Mouse (Mus musculus) CD4-positive, CD25-positive, alpha-beta regulatory T cell, adult 4 months (primary cell): Measurements from ENCODE around the gene Zbtb38. TPM values are rescaled to one million over a fixed set of nuclear protein-coding genes. Genes with fewer than 3 reads are reported as not detected.
A peak's percentile ranks its signal among the peaks of the same experiment; 100 is the strongest.

Experiments
- ATAC-seq: one replicate; pipeline ENCODE4 v1.8.0; 2017
- polyA plus RNA-seq, 2 experiments: library from polyadenylated mRNA; unstranded; fragments of 100-300 nt; shearing (Covaris generic); gene quantifications; one replicate each; pipeline ENCODE4 v1.2.1; 2017

Gene Zbtb38
- polyA plus RNA-seq, 2 experiments from 2014 or later = 80.3 to 85.0 TPM

DNA sequence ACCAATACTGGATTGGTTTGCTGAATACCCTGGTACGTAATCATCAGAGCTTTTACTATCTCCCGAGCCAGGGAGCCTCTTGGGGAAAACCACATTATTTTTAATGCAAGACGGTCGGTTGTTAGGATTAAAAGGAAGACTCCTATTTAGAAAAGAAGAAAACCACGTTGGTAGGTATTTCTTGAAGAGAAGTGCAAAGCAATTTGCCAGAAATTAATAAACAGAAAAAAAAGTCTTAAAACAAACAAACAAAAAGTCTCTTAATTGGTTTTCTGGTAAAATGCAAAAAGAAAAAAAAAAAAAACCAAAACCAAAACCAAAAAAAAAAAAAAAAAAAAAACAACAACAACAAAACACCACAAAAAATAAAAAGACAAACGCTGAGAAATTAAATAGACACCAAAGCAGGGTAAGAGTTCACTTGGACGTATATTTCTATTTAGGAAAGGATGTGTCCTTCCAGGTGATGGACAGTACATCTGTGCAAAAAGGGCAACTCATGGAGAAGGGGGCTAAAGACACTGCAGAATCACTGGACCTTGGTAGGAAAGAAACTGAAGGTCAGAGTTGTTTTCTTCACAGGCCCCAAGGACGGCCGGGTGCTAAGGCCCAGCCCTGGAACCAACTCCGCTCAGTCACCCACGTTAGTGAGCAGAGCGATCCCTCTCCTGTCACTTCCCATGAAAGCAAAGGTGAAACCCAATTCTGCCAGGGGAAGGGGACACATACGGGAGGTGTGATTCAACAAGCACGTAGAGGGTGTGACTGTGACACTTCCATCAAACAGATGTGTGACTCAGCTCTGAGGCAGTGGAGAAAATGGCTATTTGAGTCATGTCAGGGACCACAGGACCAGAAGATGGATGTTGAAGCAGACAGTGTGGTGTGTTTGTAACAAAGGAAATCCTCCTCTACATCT is 38.9 kb downstream of the Zbtb38 start:
- peak; percentile 39 for ATAC-seq

DNA sequence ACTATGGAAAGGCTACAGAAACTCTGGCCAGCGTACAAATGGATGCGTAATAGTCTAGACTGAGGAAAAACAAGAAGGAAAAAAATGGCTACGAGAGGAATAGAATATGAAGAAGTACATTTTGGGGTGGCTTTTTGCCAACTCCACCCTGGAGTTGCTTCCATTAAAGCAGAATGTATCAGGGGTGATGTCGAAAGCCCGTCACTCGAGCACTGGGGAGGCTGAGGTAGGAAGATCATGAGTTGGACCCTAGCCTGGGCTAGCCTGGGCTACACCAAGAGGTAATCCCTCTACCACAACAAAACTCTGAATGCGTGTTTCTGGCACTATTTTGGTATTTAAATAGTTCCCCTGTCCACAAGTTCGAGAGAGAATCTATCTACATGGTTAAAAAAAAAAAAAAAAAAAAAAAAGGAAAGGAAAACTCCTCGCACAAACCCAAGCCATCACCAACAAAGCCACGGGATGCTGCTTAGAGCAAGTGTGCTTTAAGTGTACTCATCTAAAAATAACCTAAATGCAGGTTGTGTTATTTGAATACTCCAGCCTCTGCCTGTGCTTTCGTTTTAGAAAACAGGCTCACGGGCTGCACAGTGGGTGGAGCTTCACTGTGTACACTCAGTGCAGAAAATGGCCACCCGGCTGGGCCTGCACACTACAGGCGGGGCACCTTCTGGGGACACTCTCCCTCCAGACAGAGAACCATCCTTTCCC is 39.7 kb downstream of the Zbtb38 start:
- ATAC-seq = peak; percentile 93

DNA sequence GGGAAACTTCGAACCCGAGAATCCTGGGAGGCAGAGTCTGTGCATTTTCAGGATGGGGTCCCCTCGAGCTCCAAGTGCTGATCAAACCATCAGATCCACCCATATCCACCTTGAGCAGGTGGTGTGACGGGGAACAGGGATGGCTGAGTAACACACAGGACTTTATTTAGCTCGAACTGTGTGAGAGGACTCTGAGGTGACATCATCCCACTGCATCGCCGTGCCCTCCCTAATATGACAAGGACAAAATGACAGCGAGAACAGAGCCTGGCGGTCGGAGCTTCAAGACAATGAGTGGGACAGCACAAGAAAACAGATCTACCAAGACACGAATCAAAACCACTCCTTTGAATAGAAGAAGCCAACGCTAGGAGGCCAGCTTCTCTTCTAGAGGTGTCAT is 40.6 kb downstream of the Zbtb38 start:
- no peak for ATAC-seq

DNA sequence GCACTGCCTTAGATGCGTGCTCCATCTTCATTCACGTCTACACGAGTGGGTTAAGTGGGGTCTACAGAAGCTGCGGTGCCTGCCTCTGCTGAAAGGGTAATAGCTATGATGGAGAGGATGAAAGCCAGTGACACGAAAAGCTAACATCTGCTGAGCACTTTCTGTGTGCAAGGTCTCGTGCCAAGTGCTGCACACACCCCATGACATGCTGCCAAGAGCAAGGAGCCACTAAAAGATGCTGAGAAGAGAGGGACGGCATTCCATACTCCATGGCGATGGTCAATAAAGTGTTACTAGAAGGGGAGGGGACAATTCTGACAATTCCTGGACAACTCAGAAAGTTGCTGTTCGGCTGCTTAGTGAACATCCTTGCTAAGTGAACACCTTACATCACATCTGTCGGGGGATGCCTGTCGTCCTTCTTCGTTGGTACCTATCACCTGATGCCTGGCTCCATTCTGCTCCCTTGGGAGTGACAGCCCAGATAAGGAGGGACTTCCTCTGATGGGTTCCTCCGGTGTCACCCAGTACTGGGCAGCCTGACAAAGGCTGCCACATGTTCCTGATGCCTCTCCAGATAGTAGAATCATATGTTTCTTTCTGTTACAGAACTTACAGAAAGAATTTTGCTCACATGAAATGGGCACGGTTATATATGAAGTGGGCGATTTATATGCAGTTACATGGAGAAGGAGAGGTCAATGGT is 42.2 kb downstream of the Zbtb38 start:
- ATAC-seq = no peak

DNA sequence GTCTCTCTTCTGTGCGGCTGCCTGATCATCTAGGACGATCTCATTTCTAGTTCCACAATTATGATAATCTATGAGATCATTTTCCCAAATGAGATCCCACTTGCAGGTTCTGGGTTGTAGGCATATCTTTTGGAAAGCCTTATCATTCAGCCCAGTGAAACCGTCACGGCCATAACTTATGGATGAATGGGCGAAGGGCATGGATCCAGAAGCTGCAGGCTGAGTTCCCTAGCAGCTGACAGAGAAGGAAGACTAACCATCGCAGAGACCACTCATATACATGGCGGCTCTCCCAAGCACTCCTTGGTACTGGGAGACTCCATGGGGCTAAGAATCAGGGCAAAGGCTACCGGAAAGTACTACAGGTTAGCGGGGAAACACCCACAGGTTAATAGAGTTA is 43.7 kb downstream of the Zbtb38 start:
- ATAC-seq = no peak

DNA sequence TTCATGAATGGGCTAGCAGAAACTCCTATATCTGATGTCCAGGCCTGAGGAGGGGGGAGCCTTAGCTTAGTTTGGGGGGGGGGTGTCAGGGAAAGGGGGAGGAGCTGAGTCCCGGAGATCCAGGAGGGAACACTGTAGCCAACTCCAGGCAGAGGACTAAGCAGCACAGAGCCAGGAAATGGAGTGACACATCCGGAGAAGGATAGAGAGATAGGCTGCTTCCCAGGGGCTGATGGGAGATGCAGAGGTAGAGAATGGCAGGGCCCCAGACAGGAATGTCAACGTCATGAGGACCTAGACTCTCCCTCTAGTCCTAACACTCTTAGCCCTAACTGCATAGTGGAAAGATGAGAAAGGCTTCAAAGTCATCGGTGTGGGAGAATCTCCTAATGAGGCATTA is 44.7 kb downstream of the Zbtb38 start:
- no peak for ATAC-seq

DNA sequence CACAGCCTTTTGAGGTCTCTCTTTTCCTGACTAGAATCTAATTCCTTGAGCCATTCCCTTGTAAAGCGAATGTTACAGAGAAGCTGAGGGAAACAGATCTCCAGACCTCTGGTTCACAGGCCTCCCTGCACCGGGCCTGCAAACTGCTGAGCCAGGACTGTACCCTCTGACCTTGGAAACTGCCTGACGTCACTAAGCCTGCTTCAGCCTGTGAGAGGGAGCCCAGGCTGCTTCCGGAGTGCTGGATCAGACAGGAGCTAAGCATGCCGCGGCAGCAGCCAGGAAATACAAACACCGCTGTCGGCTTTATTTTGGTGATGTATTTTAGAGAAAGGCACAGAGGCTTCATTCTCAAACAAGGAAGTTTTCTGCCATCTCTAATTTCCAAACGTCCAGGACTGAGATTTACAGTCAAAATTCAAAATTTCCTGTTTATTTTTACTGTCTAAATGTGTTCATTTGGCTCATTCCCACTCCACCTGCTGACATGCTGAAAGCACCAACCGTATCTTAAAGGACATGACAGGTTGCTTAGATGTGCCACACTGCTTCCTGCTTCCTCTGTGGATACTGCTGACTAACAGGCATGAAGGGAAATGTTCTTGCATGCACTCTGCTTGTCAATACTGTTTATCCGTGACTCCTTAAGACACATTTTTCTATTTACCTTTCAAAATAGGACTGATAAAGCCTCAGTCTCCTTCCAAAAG is 46.9 kb downstream of the Zbtb38 start:
- ATAC-seq = peak; percentile 86

DNA sequence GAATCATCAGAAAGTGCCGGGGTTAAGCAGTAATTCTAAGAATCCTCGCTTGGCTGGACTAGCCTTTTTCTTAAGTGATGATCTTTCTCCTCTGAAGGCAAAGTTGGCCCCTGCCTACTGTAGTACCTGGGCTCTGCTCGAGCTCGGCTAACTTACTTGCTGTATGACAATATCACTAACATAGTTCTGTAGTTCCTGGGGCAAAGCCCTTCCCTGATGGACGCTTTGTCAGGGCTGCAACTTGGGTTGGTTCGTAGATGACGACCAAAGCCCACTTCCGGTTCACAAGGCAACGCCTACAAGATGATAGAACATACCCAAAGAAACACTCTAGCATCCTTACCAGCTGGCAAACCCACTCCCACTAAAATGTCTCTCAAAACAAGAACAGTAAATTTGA is 47.7 kb downstream of the Zbtb38 start:
- peak; percentile 74 for ATAC-seq

DNA sequence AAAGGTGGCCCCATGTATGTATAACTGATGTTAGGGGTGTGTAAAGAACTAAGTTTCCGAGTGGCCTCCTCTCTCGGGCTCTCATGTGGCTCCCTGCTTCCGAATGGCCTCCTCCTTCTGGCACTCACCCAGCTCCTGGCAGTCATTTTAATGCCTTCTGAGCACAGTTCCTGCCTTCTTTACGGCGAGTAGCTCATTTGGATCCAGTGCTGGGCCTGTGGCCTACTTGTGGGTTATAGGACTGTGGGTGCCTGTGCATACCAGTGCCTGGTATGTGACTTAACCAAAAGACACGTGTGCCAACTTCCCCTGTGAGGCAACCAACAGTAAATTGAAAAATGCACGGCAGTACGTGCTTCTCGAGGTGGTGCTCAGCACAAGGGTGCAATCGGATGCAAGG is 50.7 kb downstream of the Zbtb38 start:
- no peak for ATAC-seq

DNA sequence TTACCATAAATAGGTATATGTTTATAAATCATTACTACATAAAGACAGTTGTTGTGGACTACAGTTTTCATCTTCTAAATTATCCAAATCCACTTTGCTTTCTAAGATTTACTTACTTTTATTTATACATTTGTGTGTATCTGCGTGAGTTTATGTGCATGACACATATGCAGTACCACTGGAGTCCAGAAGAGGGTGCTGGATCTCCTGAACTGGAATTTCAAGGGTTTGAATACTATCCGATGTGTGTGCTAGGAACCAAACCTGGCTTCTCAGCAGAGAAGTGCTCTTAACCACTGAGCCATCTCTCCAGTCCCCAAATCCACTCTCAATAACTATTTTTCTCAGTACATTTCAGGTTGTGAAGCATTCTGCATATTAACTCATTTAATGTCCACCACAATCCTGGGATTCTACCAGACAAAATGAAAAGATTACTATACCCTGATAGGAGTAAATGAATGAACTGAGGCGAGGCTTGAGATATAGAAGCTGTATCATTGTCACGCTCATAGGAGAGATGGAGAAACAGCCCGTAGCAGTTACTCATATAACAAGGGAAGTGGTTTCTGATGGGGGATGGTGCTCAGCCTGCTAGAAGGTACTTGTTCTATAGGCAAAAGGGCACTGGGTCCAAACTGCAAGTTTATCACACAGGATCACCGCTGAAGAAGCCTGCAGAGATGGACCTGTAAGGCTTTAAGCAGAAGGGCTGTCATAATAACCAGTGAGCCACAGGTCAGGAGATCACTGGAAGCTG is 53.2 kb downstream of the Zbtb38 start:
- ATAC-seq = peak; percentile 19

DNA sequence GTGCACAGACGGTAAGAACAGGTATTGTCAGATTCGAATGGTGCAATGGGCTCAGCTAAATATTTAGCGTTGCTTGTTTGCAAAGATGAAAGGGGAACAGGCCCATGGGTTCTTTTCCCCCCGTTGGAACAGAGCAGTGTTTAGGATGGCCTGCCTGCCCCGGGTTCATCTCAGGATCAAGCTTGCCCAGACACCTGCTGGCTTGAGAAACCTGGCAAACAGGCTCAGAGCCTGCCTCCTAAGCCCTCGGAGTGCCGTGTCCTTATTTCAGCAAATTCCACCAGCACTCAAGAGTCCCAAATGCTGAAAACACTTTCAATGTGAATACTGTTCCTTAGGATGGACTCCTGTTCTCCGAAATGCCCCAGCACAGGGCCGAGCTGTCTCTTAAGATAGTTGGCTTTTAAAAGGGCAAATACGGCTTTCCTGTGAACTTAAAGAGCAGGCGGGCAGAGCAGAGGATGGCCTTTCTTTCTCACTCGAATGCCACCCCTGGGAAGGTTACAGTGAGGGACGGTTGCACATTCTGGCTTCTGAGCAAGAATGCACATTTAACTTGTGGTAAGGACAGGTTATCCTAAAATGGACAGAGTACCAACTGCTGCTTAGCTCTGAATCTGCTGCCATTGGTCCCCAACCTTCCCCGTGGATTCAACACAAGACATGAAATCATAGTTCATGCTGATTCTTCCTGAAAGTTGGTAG is 55.7 kb downstream of the Zbtb38 start:
- ATAC-seq = no peak

DNA sequence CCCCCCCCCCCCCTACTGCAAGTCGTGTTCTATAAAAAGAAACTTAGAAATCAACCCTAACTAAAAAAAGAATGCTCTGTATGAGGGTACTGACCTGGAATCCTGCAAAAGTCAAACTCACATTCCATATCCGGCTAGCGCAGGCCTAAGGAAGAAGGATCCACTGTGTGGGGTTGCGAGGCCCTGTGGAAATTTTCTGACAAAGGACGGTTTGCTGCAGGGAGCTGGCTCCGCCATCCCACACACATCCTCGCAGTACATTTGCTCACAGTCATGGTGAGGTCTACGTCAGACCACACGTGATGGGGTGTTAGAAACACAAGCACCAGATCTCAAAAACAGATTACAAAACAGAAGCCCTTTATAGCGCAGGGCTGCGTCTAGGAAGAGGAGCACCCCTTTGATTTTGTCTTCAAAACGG is 56.5 kb downstream of the Zbtb38 start:
- ATAC-seq = peak; percentile 96

DNA sequence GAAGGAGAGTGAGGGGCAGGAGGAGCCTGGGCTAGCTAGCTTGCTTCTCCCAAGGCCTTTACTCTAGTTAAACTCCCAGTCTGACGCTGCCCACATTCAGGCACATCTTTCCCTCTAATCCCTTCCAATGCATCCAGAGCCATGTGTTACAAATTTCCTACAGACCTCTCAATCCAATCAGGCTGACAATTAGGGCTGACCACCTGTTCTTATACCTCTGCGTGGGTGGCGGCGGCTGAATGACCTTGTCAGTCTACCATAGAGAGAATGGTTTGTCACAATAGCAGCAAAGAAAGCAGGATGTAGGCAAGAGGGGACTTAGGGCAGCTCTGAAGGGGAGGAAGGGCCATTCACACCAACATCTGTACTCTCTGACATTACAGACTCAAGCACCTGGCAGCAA is 62.2 kb downstream of the Zbtb38 start:
- no peak for ATAC-seq

DNA sequence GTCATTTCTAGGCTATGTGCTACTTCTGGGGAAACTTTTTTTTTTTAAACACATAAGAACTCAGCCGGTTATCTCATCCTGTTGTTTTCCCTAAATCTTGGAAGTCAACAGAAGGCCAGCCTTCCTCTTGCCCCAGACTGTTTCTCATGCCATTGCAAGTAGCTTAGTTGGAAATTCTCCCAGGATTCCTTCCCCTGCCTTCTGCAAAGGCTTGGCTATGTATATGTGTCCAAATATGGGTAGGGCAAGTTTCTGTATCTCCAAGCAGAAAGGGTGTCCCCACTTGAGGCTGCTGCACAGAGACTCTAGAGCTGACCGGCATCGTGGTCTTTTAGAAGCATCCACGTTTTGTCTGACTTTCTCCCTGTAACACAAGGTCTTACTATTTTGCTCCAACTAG is 63.6 kb downstream of the Zbtb38 start:
- ATAC-seq = no peak

DNA sequence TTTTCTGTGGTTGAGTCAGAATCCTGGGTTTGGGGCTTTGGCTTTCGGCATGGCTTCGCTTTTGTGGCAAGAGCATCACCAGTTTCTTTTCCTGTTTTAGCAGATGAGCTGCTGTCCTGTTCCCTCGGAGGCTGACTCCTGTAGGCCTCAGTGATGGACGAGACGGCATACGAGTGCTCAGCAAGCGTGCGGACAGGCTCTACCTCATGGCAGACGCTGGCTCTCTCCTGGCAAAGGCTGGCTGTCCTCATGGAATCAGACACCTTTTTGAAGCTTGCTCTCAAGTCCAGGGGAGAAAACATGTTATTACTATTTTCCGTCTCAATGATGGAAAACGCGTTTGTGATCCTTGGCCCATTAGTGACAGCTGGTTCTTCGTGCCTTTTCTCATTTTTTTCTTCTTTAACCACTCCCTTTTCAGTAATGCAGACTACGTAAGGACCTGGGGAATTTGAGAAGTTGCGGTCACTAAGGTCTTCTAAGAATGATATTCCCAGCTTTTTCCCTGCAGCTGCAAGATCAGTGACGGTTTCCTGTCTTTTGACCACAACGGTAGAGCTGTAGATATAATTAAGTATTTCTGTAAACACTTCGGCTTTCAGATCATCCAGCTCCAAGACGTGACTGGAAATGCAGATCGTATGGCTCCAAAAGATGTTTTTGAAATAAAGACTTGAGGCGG is 64.3 kb downstream of the Zbtb38 start:
- ATAC-seq = no peak

DNA sequence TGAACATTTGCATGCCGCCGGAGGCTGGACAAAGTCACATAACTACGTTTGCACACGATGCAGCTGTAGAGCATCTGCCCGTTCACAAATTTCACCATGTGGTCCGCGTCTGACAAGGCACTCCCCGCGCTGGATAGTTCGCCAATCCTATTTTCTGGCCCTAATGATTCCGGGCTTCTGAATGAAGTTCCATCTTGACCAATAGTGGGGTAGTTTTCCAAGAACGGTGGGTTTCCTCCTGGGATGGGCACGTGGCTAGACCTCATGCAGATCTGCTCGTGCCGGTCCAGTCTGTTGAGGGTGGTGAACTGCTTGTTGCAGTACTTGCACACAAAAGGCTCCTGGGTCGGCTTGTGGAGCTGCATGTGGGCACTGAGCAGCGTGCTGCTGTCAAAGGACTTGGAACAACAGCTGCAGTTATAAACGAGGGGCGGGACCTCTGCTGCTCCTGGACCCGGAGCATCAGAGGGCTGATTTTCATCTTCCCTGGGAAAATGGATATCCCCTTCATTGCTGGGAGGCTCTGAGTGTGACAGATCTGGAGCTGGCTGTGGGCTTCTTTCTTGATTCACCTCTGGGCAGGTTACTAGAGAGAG is 64.9 kb downstream of the Zbtb38 start:
- ATAC-seq = no peak

DNA sequence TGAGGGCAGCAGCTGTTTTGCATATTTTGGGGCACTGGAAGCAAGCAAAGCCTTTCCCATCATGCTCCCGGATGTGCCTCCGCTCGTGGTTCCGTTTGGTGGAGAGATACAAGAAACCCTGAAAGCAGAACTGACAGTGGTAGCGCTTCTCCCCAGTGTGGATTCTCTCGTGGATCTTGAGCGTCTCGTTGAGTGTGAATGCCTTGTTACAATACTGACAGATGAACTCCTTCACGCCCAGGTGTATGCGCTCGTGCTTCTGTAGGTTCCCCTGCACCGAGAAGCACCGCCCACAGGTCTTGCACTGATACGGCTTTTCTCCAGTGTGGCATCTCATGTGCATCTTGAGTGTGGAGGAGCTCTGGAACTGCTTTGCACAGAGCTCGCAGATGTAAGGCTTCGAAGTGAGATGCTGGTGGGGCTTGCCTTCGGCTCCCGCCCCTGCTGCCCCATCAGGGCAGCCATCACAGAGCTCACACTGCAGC is 67.0 kb downstream of the Zbtb38 start:
- ATAC-seq = no peak

DNA sequence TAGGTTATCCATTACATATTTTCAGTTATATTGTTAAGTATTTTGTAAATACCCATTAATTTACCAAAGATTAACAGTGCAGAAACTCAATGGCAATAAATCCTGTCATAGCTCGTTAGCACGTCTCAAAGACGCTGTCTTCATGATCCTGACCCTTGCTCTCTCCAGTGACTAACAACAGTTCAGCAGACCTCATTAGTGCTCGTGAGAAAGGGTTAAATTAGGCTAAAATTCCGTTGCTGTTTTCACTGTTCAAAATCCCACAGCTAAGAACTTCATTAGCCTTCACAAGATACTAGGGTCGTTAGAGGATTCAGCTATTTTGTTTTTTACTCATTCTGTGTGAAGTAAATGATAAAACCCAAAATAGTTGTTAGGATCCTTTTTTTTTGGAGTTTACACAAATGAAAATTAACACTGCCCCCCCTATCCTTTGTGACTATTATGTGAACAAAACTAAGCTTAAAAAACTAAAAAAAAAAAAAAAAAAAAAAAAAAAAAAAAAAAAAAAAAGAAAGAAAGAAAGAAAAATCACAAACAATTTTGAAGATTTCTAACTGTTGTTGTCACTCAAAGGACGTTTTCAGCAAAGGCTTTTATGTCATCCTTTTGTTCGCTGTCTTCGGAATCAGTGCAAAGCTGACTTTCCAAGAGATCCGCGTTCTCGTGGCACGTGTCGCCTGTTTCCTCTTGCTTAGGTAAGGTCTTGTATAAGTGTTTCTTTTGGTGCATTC is 67.6 kb downstream of the Zbtb38 start:
- no peak for ATAC-seq

DNA sequence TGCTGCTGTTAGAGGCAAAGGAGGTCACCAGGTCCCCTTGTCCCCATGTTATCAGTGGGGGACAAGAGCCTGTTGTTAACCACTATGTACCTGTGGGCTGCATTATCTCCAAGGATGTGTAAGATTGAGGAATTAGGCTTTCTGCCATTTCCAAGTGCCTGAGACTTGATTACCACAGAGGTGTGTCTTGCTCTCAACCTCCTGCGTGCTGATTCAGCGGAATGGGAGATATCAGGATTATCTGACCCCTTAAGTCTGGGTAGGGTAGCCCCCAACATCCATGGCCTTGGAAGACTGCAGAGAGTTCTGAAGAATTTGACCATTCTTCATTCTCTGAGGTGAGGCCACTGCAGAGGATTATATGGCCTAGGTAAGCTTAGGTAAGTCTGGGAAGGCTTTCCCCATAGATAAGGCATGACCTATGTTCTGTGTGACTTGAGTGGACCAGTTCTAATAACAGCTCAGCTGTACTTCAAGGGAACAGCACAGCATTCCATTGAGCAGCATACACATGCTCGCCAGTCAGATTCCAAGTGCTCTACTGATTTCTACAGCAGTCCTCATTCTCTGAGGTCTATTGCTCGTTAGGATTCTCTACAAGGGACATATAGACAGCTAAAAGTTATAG is 68.4 kb downstream of the Zbtb38 start:
- ATAC-seq = no peak
